Mouse (Mus musculus) stomach, postnatal 0 days (tissue): ENCODE results near the gene Lias.

Experiments used
- CTCF ChIP-seq: IDR thresholded peaks from 2 replicates; pipeline ENCODE4 v1.5.1; 2016; ENCODE audit warnings: antibody characterized with exemption, low read depth, mild to moderate bottlenecking, moderate library complexity
- EP300 ChIP-seq: optimal IDR thresholded peaks from 2 replicates; pipeline ENCODE3; 2016; ENCODE audit warnings: antibody characterized with exemption

GRCm38 (mm10) chr5:65371551-65371950 is 19.7 kb upstream of the Lias start:
- TF ChIP-seq CTCF: no peak
- no peak for TF ChIP-seq EP300
